Mouse (Mus musculus): ENCODE measurements around the gene Nlk. TPM values are rescaled to one million over a fixed set of nuclear protein-coding genes. Genes with fewer than 3 reads are reported as not detected.

The Nlk gene
- polyA plus RNA-seq, 1 experiment from 2014 or later: 10.7 TPM

DNA sequence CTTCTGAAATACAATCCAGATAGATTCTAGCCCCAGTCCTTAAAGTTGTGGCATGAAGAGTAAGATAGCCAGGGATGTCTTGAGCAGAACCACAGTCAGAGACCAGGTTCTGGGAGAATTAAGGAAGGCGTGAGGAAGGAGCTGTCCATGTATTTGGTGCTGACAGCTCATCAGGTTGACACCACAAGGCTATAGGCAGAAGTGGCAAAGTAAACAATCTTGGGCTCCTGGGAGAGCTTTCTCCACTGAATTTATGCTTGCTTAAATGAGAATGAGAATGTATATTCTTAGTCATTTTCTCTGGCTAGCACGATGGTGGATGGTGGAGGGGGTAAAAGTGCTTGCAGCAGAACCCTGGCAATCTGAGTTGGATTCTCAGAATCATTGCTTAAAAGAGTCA, 33.7 kb upstream of the Nlk start:
- no peaks in the 10 kb centered on the region for H3K27me3 ChIP-seq (ENCODE audit: control insufficient read depth, insufficient read depth, low read length)
- no peaks in the 10 kb centered on the region for H3K4me1 ChIP-seq (ENCODE audit: control insufficient read depth, insufficient read depth, low read length)
- no peak for ATAC-seq (ENCODE audit: insufficient read depth, low FRiP score)
- no peaks in the 10 kb centered on the region for H3K36me3 ChIP-seq (ENCODE audit: control insufficient read depth, insufficient read depth, low read length)
- WGBS: 21% methylated on average over 2 of the region's 2 CpGs
- H3K4me3 ChIP-seq (replicated peaks; ENCODE audit: low read length): no peak overlapping the region
- no peak overlapping the region for H3K4me2 ChIP-seq (ENCODE audit: low read depth, low read length)
- H3K9me3 ChIP-seq (replicated peaks; ENCODE audit: control insufficient read depth, low read length): no peaks in the 10 kb centered on the region
- H3K27ac ChIP-seq (ENCODE audit: low read length): no peak overlapping the region
- no peak overlapping the region for H3K9ac ChIP-seq (ENCODE audit: low read length)

DNA sequence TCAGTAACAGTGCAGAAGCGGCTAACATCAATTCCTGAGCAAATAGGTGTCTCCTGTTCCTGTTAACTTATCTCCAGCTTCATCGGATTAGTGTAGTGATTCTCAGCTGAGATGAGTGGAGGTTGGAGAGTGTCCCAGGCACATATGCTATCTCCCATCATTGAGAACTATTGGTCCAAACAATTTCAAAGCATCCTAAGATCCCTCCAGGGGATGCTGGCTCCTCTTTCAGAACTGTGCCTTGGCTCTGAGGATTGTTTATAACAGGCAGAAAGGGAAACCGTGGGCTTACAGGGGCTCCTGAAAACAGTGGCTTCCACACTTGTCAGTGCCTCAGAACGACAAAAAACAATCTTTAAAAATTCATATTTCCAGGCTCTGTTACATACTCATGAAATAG, 30.9 kb upstream of the Nlk start:
- 64% methylated on average over 4 of the region's 4 CpGs for WGBS
- H3K27me3 ChIP-seq (ENCODE audit: control insufficient read depth, insufficient read depth, low read length): no peaks in the 10 kb centered on the region
- no peaks in the 10 kb centered on the region for H3K36me3 ChIP-seq (ENCODE audit: control insufficient read depth, insufficient read depth, low read length)
- no peak overlapping the region for H3K4me3 ChIP-seq (replicated peaks; ENCODE audit: low read length)
- H3K9me3 ChIP-seq (replicated peaks; ENCODE audit: control insufficient read depth, low read length): no peaks in the 10 kb centered on the region
- H3K4me1 ChIP-seq (ENCODE audit: control insufficient read depth, insufficient read depth, low read length): no peaks in the 10 kb centered on the region
- ATAC-seq (ENCODE audit: insufficient read depth, low FRiP score): no peak
- no peak overlapping the region for H3K9ac ChIP-seq (ENCODE audit: low read length)
- no peak overlapping the region for H3K4me2 ChIP-seq (ENCODE audit: low read depth, low read length)
- no peak overlapping the region for H3K27ac ChIP-seq (ENCODE audit: low read length)

DNA sequence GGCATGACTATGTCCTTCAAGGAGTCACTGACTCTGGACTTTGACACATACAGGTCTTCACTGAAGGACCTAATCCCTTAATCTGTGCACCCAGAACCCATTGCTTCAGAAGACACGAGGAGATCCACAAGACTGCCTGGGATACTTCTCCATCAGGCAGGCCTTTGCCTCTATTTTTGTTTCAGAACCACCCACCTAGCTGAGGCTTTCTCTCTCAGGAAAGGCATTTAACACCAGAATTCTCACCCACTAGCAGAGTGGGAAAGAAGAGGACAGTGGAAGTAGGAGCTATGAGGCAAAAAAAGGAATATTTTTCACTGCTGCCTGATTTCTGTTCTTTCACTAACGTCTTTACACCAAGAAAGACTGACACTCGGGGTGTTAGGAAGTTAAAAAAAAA, 29.2 kb upstream of the Nlk start:
- H3K27ac ChIP-seq (ENCODE audit: low read length): no peak overlapping the region
- H3K27me3 ChIP-seq (ENCODE audit: control insufficient read depth, insufficient read depth, low read length): no peaks in the 10 kb centered on the region
- WGBS: 69% methylated on average over 3 of the region's 3 CpGs

DNA sequence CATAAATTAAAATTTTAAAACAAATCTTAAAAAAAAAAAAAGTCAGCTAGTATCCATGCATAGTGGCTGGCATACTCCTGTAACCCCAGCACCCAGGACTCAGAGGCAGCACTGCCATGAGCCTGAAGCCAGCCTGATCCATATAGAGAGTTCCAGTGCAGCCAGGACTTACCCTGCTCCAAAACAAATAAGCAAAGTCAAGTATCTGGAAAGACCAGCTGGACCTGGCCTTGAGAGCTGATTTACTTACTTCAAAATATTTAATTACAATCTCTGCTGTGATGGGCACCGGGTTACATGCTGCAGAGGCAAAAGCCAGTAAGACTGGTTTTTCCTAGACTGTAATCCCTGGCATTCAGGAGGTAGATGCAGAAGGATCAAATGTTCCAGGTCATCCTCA, 27.6 kb upstream of the Nlk start:
- no peaks in the 10 kb centered on the region for H3K36me3 ChIP-seq (ENCODE audit: control insufficient read depth, insufficient read depth, low read length)
- no peak overlapping the region for H3K27ac ChIP-seq (ENCODE audit: low read length)
- no peaks in the 10 kb centered on the region for H3K27me3 ChIP-seq (ENCODE audit: control insufficient read depth, insufficient read depth, low read length)
- no peak for ATAC-seq (ENCODE audit: insufficient read depth, low FRiP score)
- H3K4me2 ChIP-seq (ENCODE audit: low read depth, low read length): no peak overlapping the region
- 47% methylated on average over 1 of the region's 1 CpGs for WGBS
- no peak overlapping the region for H3K4me3 ChIP-seq (replicated peaks; ENCODE audit: low read length)
- no peak overlapping the region for H3K9ac ChIP-seq (ENCODE audit: low read length)
- H3K9me3 ChIP-seq (replicated peaks; ENCODE audit: control insufficient read depth, low read length): no peaks in the 10 kb centered on the region
- H3K4me1 ChIP-seq (ENCODE audit: control insufficient read depth, insufficient read depth, low read length): no peaks in the 10 kb centered on the region

More for the DNA sequence above, 29.2 kb upstream of the Nlk start:
- Histone ChIP-seq H3K4me2 (ENCODE audit: low read depth, low read length) (no peak overlapping the region), H3K9ac (ENCODE audit: low read length) (no peak overlapping the region), H3K4me3 (replicated peaks; ENCODE audit: low read length) (no peak overlapping the region), H3K36me3 (ENCODE audit: control insufficient read depth, insufficient read depth, low read length) (no peaks in the 10 kb centered on the region), H3K9me3 (replicated peaks; ENCODE audit: control insufficient read depth, low read length) (no peaks in the 10 kb centered on the region), H3K4me1 (ENCODE audit: control insufficient read depth, insufficient read depth, low read length) (no peaks in the 10 kb centered on the region)
- no peak for ATAC-seq (ENCODE audit: insufficient read depth, low FRiP score)

DNA sequence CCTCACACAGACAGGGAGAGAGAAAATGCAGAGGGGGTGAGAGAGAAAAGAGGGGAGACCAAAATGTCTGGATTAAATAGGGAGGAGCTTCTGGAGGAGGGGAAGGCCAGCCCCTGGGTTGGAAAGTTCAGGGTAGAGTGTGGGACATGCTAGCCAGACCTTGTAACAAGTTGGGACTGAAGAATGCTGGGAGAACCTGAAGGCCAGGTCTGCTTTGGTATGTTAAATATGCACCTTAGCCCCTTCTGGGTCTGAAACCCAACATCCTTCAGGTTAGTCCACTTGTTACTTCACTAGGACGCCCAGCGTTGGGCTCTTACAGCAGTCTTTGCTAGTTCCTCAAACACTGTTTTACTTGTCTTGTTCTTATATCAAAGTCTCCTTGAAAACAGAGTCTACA, 24.2 kb upstream of the Nlk start:
- Histone ChIP-seq H3K36me3 (ENCODE audit: control insufficient read depth, insufficient read depth, low read length) (no peaks in the 10 kb centered on the region), H3K9ac (ENCODE audit: low read length) (no peak overlapping the region), H3K27ac (ENCODE audit: low read length) (no peak overlapping the region), H3K4me1 (ENCODE audit: control insufficient read depth, insufficient read depth, low read length) (no peaks in the 10 kb centered on the region), H3K27me3 (ENCODE audit: control insufficient read depth, insufficient read depth, low read length) (no peaks in the 10 kb centered on the region), H3K4me2 (ENCODE audit: low read depth, low read length) (no peak overlapping the region), H3K9me3 (replicated peaks; ENCODE audit: control insufficient read depth, low read length) (no peaks in the 10 kb centered on the region), H3K4me3 (replicated peaks; ENCODE audit: low read length) (no peak overlapping the region)
- ATAC-seq (ENCODE audit: insufficient read depth, low FRiP score): no peak
- 59% methylated on average over 2 of the region's 2 CpGs for WGBS

DNA sequence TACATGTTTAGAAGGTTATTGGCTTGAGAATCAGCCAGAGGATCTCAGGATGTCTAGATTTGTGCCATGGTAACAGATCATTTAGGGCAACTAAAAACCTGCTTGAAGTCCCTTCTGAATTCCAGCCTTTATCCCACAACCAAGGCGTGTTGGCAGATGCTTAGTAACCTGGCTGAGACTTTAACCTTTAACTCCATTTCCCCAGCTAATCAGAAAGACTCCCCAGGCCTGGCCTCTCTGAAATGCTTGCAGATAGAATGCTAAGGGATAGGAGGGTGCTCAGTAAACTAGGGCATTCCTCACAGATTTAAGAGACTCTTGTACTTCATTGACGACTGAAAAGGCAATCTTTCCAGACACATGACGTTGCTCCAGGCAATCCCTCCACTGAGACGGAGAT, 20.5 kb upstream of the Nlk start:
- no peaks in the 10 kb centered on the region for H3K9me3 ChIP-seq (replicated peaks; ENCODE audit: control insufficient read depth, low read length)
- 58% methylated on average over 4 of the region's 4 CpGs for WGBS

DNA sequence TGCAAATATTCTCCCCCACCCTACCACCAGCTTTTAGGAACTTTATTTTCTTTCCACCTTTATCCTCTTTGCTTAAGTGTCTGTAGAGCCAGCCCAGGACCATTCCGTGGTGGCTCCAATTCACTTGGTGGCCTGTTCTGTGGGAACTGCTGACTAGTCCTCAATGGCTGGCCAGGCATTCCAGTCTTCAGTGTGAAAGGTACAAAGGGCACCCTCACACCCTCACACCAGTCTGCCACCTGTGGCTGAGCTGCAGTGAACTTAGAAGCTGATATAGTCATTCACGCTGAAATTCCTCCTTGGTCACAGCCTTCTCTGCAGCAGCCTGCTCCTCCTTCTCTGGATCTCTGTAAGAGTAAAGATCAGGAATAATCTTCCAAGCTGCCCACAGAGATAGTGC, 11.5 kb upstream of the Nlk start:
- 72% methylated on average over 2 of the region's 2 CpGs for WGBS
- Histone ChIP-seq H3K27ac (ENCODE audit: low read length) (no peak overlapping the region), H3K4me3 (replicated peaks; ENCODE audit: low read length) (no peak overlapping the region), H3K36me3 (ENCODE audit: control insufficient read depth, insufficient read depth, low read length) (no peaks in the 10 kb centered on the region), H3K4me2 (ENCODE audit: low read depth, low read length) (no peak overlapping the region), H3K27me3 (ENCODE audit: control insufficient read depth, insufficient read depth, low read length) (no peaks in the 10 kb centered on the region), H3K9me3 (replicated peaks; ENCODE audit: control insufficient read depth, low read length) (no peaks in the 10 kb centered on the region), H3K4me1 (ENCODE audit: control insufficient read depth, insufficient read depth, low read length) (no peaks in the 10 kb centered on the region), H3K9ac (ENCODE audit: low read length) (no peak overlapping the region)
- no peak for ATAC-seq (ENCODE audit: insufficient read depth, low FRiP score)

More for the DNA sequence above, 20.5 kb upstream of the Nlk start:
- H3K27me3 ChIP-seq (ENCODE audit: control insufficient read depth, insufficient read depth, low read length): no peaks in the 10 kb centered on the region
- H3K36me3 ChIP-seq (ENCODE audit: control insufficient read depth, insufficient read depth, low read length): no peaks in the 10 kb centered on the region
- no peak overlapping the region for H3K4me2 ChIP-seq (ENCODE audit: low read depth, low read length)
- ATAC-seq (ENCODE audit: insufficient read depth, low FRiP score): no peak
- H3K4me1 ChIP-seq (ENCODE audit: control insufficient read depth, insufficient read depth, low read length): no peaks in the 10 kb centered on the region
- H3K27ac ChIP-seq (ENCODE audit: low read length): no peak overlapping the region
- H3K4me3 ChIP-seq (replicated peaks; ENCODE audit: low read length): no peak overlapping the region
- no peak overlapping the region for H3K9ac ChIP-seq (ENCODE audit: low read length)

DNA sequence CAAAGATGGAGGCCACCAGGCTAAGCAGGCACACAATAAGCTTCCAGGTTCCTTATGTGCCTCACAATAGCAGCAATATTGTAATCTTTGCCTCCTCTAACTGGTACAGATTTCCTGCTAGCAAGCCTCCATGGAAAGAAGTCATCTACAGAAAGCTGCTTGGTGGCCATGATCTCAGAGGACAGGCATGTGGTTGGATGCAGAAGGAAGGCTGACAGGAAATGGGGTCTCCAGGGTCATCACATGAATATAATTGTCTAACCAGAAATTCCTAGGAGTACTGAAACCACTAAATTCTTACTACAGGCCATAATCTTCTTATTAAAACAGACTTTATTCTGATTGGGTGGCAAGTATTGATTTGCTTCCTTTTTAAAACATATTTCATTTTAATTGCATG, 8.9 kb upstream of the Nlk start:
- H3K9ac ChIP-seq (ENCODE audit: low read length): no peak overlapping the region
- no peaks in the 10 kb centered on the region for H3K27me3 ChIP-seq (ENCODE audit: control insufficient read depth, insufficient read depth, low read length)
- H3K4me3 ChIP-seq (replicated peaks; ENCODE audit: low read length): no peak overlapping the region
- no peaks in the 10 kb centered on the region for H3K4me1 ChIP-seq (ENCODE audit: control insufficient read depth, insufficient read depth, low read length)
- H3K9me3 ChIP-seq (replicated peaks; ENCODE audit: control insufficient read depth, low read length): no peaks in the 10 kb centered on the region
- no peak overlapping the region for H3K27ac ChIP-seq (ENCODE audit: low read length)
- no peak for ATAC-seq (ENCODE audit: insufficient read depth, low FRiP score)
- H3K36me3 ChIP-seq (ENCODE audit: control insufficient read depth, insufficient read depth, low read length): no peaks in the 10 kb centered on the region
- no peak overlapping the region for H3K4me2 ChIP-seq (ENCODE audit: low read depth, low read length)

DNA sequence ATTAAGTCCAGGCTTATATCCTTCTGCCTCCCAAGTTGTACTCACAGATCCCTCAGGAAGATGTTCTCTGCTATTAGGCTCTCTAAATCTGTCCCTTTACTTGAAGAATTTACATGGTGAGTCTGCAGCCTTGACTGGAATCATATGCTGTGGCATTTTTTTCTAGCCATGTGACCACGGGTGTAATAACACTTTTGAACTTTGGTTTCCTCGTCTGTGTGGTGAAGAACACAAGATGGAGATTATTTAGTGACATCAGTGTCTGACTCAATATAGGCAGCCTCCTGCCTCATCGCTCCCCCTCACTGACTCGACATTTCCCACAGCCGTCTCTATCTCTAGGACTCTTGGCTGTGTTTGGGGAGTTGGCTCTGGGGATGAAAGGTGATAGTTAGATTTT, 5.9 kb upstream of the Nlk start:
- H3K36me3 ChIP-seq (ENCODE audit: control insufficient read depth, insufficient read depth, low read length): no peaks in the 10 kb centered on the region
- H3K27me3 ChIP-seq (ENCODE audit: control insufficient read depth, insufficient read depth, low read length): no peaks in the 10 kb centered on the region
- no peaks in the 10 kb centered on the region for H3K9me3 ChIP-seq (replicated peaks; ENCODE audit: control insufficient read depth, low read length)
- no peak for ATAC-seq (ENCODE audit: insufficient read depth, low FRiP score)
- H3K4me1 ChIP-seq (ENCODE audit: control insufficient read depth, insufficient read depth, low read length): no peaks in the 10 kb centered on the region
- H3K4me3 ChIP-seq (replicated peaks; ENCODE audit: low read length): no peak overlapping the region
- H3K9ac ChIP-seq (ENCODE audit: low read length): no peak overlapping the region
- no peak overlapping the region for H3K4me2 ChIP-seq (ENCODE audit: low read depth, low read length)
- H3K27ac ChIP-seq (ENCODE audit: low read length): no peak overlapping the region
- WGBS: 70% methylated on average over 5 of the region's 5 CpGs

DNA sequence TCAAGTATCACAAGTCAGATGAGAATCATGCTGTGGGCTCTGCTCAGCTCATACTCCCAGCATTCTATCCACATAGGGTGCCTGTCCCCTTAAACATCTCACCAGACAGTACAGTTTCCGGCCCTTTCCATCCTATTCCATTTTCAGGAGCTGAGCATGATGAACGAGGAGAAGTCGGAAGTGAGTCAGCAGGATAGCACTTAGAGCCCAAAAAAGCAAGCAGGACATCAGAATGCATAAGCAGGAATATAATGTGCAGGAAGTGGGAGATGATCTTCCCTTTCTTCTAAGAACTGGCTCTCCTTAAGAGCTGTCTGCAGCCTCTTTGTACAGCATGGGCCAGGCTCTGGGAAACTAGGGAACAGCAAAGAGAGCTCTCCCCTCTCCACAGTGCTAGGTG, 5.1 kb upstream of the Nlk start:
- Histone ChIP-seq H3K9me3 (replicated peaks; ENCODE audit: control insufficient read depth, low read length) (no peaks in the 10 kb centered on the region), H3K4me1 (ENCODE audit: control insufficient read depth, insufficient read depth, low read length) (no peaks in the 10 kb centered on the region), H3K27me3 (ENCODE audit: control insufficient read depth, insufficient read depth, low read length) (no peaks in the 10 kb centered on the region), H3K4me2 (ENCODE audit: low read depth, low read length) (no peak overlapping the region), H3K36me3 (ENCODE audit: control insufficient read depth, insufficient read depth, low read length) (no peaks in the 10 kb centered on the region), H3K4me3 (replicated peaks; ENCODE audit: low read length) (no peak overlapping the region), H3K27ac (ENCODE audit: low read length) (no peak overlapping the region), H3K9ac (ENCODE audit: low read length) (no peak overlapping the region)
- WGBS: 46% methylated on average over 3 of the region's 3 CpGs
- no peak for ATAC-seq (ENCODE audit: insufficient read depth, low FRiP score)
